Mouse (Mus musculus) midbrain, postnatal 0 days (tissue): ENCODE results near the gene Lpin2. TPM values are rescaled to one million over a fixed set of nuclear protein-coding genes. Genes with fewer than 3 reads are reported as not detected.

Source experiments
- ATAC-seq: fragments of 200-750 bp; cut with Nextera tagmentation; 2 replicates; pipeline ENCODE4 v1.8.0; 2017; ENCODE audit warnings: moderate number of reproducible peaks, mild to moderate bottlenecking, moderate TSS enrichment, moderate library complexity; ENCODE audit not compliant: low FRiP score
- DNase-seq: peaks from one replicate; pipeline ENCODE4 v3.0.0-alpha.2; 2015; ENCODE audit warnings: low spot score
- H3K27ac ChIP-seq: fragments of 300-500 bp; sonication (generic); 2 replicates; pipeline ENCODE4 v1.5.1; 2014; ENCODE audit warnings: low read depth, mild to moderate bottlenecking, low read length, mixed read lengths
- H3K27me3 ChIP-seq: fragments of 300-500 bp; sonication (generic); 2 replicates; pipeline ENCODE4 v1.6.1; 2014; ENCODE audit warnings: low read length, control low read depth, mixed read lengths; ENCODE audit not compliant: insufficient read depth
- H3K36me3 ChIP-seq: fragments of 300-500 bp; sonication (generic); 2 replicates; pipeline ENCODE4 v1.6.1; 2014; ENCODE audit warnings: low read length, control low read depth, mixed read lengths; ENCODE audit not compliant: insufficient read depth
- H3K4me1 ChIP-seq: fragments of 300-500 bp; sonication (generic); 2 replicates; pipeline ENCODE4 v1.6.1; 2014; ENCODE audit warnings: mild to moderate bottlenecking, control low read depth, antibody characterized with exemption, low read length, mixed read lengths; ENCODE audit not compliant: insufficient read depth
- H3K4me2 ChIP-seq: fragments of 300-500 bp; sonication (generic); 2 replicates; pipeline ENCODE4 v1.6.1; 2014; ENCODE audit warnings: low read depth, mild to moderate bottlenecking, low read length, mixed read lengths; ENCODE audit not compliant: poor library complexity, severe bottlenecking
- H3K4me3 ChIP-seq: fragments of 300-500 bp; sonication (generic); 2 replicates; pipeline ENCODE4 v1.5.1; 2014; ENCODE audit warnings: low read depth, mild to moderate bottlenecking, low read length, moderate library complexity
- H3K9ac ChIP-seq: fragments of 300-500 bp; sonication (generic); replicated peaks from 2 replicates; pipeline ENCODE4 v1.6.1; 2014; ENCODE audit warnings: mild to moderate bottlenecking, low read length, moderate library complexity, mixed read lengths; ENCODE audit not compliant: poor library complexity, severe bottlenecking
- H3K9me3 ChIP-seq: fragments of 300-500 bp; sonication (generic); 2 replicates; pipeline ENCODE4 v1.6.1; 2016; ENCODE audit warnings: low read length, control low read depth
- CTCF ChIP-seq: IDR thresholded peaks from 2 replicates; pipeline ENCODE4 v1.5.1; 2016; ENCODE audit warnings: antibody characterized with exemption, mild to moderate bottlenecking
- WGBS: fragments of 180-500 bp; shearing (Covaris S2); extraction: QIAGEN DNeasy Blood & Tissue Kit; methylation state at CpG from one replicate; pipeline ENCODE4 v1.1.7; 2014; 5-methylcytosine and 5-hydroxymethylcytosine counted together
- polyA plus RNA-seq: library from polyadenylated mRNA; unstranded; fragments of >200 nt; fragmentation: Nextera tagmentation; extraction: Ambion mirVana; gene quantifications from 2 replicates; pipeline ENCODE4 v1.2.1, GENCODE M21; 2015
- total RNA-seq: library from RNA; depleted of rRNA; stranded (reverse); fragments of >200 nt; gene quantifications from 2 replicates; pipeline ENCODE4 v1.2.3, GENCODE M21; 2014; rRNA removed

The Lpin2 gene
- total and polyA plus RNA-seq, 2 experiments from 2014 or later: 39.1 to 53.4 TPM

GRCm38 (mm10) chr17:71291897-71292420 lies 109.6 kb downstream of the Lpin2 start:
- Histone ChIP-seq H3K9ac (no peak overlapping the region), H3K27me3 (no peaks in the 10 kb centered on the region), H3K36me3 (no peaks in the 10 kb centered on the region), H3K27ac (no peak overlapping the region), H3K4me3 (no peak overlapping the region), H3K4me1 (no peaks in the 10 kb centered on the region), H3K9me3 (no peaks in the 10 kb centered on the region), H3K4me2 (no peak overlapping the region)
- no peak for TF ChIP-seq CTCF
- WGBS: 93% methylated on average over 6 of the region's 6 CpGs
- ATAC-seq (no peak), DNase-seq (no peak)

GRCm38 (mm10) chr17:71292897-71293296 lies 110.5 kb downstream of the Lpin2 start:
- Histone ChIP-seq H3K9ac (no peak overlapping the region), H3K4me2 (no peak overlapping the region), H3K9me3 (no peaks in the 10 kb centered on the region), H3K36me3 (no peaks in the 10 kb centered on the region), H3K27me3 (no peaks in the 10 kb centered on the region), H3K4me1 (no peaks in the 10 kb centered on the region), H3K27ac (no peak overlapping the region), H3K4me3 (no peak overlapping the region)
- 85% methylated on average over 4 of the region's 4 CpGs for WGBS
- TF ChIP-seq CTCF: no peak
- ATAC-seq (no peak), DNase-seq (no peak)

GRCm38 (mm10) chr17:71294570-71294969 lies 112.2 kb downstream of the Lpin2 start:
- Histone ChIP-seq H3K4me2 (no peak overlapping the region), H3K9ac (no peak overlapping the region), H3K4me1 (no peaks in the 10 kb centered on the region), H3K4me3 (no peak overlapping the region), H3K27ac (no peak overlapping the region), H3K36me3 (no peaks in the 10 kb centered on the region), H3K27me3 (no peaks in the 10 kb centered on the region), H3K9me3 (no peaks in the 10 kb centered on the region)
- WGBS: 69% methylated on average over 3 of the region's 3 CpGs
- TF ChIP-seq CTCF: no peak
- ATAC-seq: no peak
- no peak for DNase-seq

Other genes starting within 250 kb of the Lpin2 start
- 0.60 and 0.90 TPM in 2 replicates for gene Myom1, start 179.9 kb upstream of the Lpin2 start, total RNA-seq
- gene Myom1, start 179.9 kb upstream of the Lpin2 start, polyA plus RNA-seq: 0.66 and 1.2 TPM in 2 replicates
- gene Myl12a, start 179.7 kb upstream of the Lpin2 start, total RNA-seq: 39.9 and 40.9 TPM in 2 replicates
- gene Myl12a, start 179.7 kb upstream of the Lpin2 start, polyA plus RNA-seq: 65.3 and 65.7 TPM in 2 replicates
- 1.9 and 3.7 TPM in 2 replicates for gene Emilin2, start 129.4 kb downstream of the Lpin2 start, total RNA-seq
- 0.93 and 2.2 TPM in 2 replicates for gene Emilin2, start 129.4 kb downstream of the Lpin2 start, polyA plus RNA-seq